Mouse (Mus musculus): Measurements from ENCODE around the gene Slc19a1.

Gene Slc19a1

GRCm38 (mm10) chr10:77033323-77034025, 1.4 kb downstream of the Slc19a1 start:
- DNase-seq, result peak; percentile 67

- peak; percentile 36 for DNase-seq
Observed at GRCm38 (mm10) chr10:77035487-77035886, 3.4 kb downstream of the Slc19a1 start.

- DNase-seq, result no peak
Observed at GRCm38 (mm10) chr10:77038579-77039174, 6.6 kb downstream of the Slc19a1 start.

GRCm38 (mm10) chr10:77048196-77048595, 16.2 kb downstream of the Slc19a1 start:
- no peak for DNase-seq

- DNase-seq, result no peak
Observed at GRCm38 (mm10) chr10:77048606-77049005, 16.6 kb downstream of the Slc19a1 start.

- DNase-seq, result no peak
Observed at GRCm38 (mm10) chr10:77056768-77057167, 24.7 kb downstream of the Slc19a1 start.

GRCm38 (mm10) chr10:77061426-77061825, 29.4 kb downstream of the Slc19a1 start:
- DNase-seq, result no peak

- DNase-seq, result no peak
Observed at GRCm38 (mm10) chr10:77062393-77063010, 30.5 kb downstream of the Slc19a1 start.

GRCm38 (mm10) chr10:77064239-77064638, 32.2 kb downstream of the Slc19a1 start:
- DNase-seq, result no peak

- DNase-seq, result no peak
Observed at GRCm38 (mm10) chr10:77064659-77065058, 32.6 kb downstream of the Slc19a1 start.

GRCm38 (mm10) chr10:77068469-77068868, 36.4 kb downstream of the Slc19a1 start:
- DNase-seq, result no peak

GRCm38 (mm10) chr10:77070072-77070471, 38.0 kb downstream of the Slc19a1 start:
- peak; percentile 73 for DNase-seq

GRCm38 (mm10) chr10:77074276-77074974, 42.4 kb downstream of the Slc19a1 start:
- DNase-seq, result no peak

GRCm38 (mm10) chr10:77078456-77078855, 46.4 kb downstream of the Slc19a1 start:
- DNase-seq, result no peak

GRCm38 (mm10) chr10:77078961-77079360, 46.9 kb downstream of the Slc19a1 start:
- DNase-seq, result no peak

- DNase-seq, result peak; percentile 82
Observed at GRCm38 (mm10) chr10:77082453-77082852, 50.4 kb downstream of the Slc19a1 start.

- DNase-seq, result no peak
Observed at GRCm38 (mm10) chr10:77082921-77083320, 50.9 kb downstream of the Slc19a1 start.

- DNase-seq, result no peak
Observed at GRCm38 (mm10) chr10:77084568-77084967, 52.5 kb downstream of the Slc19a1 start.

- DNase-seq, result no peak
Observed at GRCm38 (mm10) chr10:77089336-77089735, 57.3 kb downstream of the Slc19a1 start.

- no peak for DNase-seq
Observed at GRCm38 (mm10) chr10:77090063-77090462, 58.0 kb downstream of the Slc19a1 start.

GRCm38 (mm10) chr10:77091538-77092097, 59.6 kb downstream of the Slc19a1 start:
- no peak for DNase-seq

GRCm38 (mm10) chr10:77093817-77094216, 61.8 kb downstream of the Slc19a1 start:
- DNase-seq, result no peak

- no peak for DNase-seq
Observed at GRCm38 (mm10) chr10:77095666-77096065, 63.6 kb downstream of the Slc19a1 start.

Measured in right cerebral cortex, postnatal 14 days (tissue).